Mouse (Mus musculus): Measurements from ENCODE around the gene Pgap2. TPM values are rescaled to one million over a fixed set of nuclear protein-coding genes. Genes with fewer than 3 reads are reported as not detected.

Pgap2 gene
- total and polyA plus RNA-seq, 3 experiments, result 18.3 to 38.5 (median 23.7) TPM

GRCm38 (mm10) chr7:102256636-102257035 lies 46.6 kb downstream of the Pgap2 start:
- in situ Hi-C loops (cut with MboI; ENCODE audit: low pct_ligation_motif_present, low pct_unique_long_range_greater_than_20kb, low sequenced_read_pairs) (loop anchor here (25.0 kb wide), 1 partner anchor 594 kb away; the partner anchor contains the start of gene Clpb), dilution Hi-C loops (cut with MboI; ENCODE audit: extremely low pct_ligation_motif_present, extremely low pct_unique_long_range_greater_than_20kb, low sequenced_read_pairs) (no loop called here)
- Histone ChIP-seq H3K27me3 (replicated peaks) (no peaks in the 10 kb centered on the region), H3K4me1 (ENCODE audit: control insufficient read depth in 1 of 2, insufficient read depth in 2 of 2) (no peaks in the 10 kb centered on the region), H3K9me3 (replicated peaks; ENCODE audit: low read length) (no peaks in the 10 kb centered on the region), H3K79me2 (replicated peaks; ENCODE audit: control insufficient read depth, extremely low read depth, insufficient read depth, poor library complexity, severe bottlenecking) (no peaks in the 10 kb centered on the region), H3K9ac (ENCODE audit: insufficient read depth, low read depth) (no peak overlapping the region), H3K4me3 (replicated peaks in 1 of 3; ENCODE audit: low read depth in 2 of 3, low read length in 2 of 3, poor library complexity in 1 of 3) (no peak overlapping the region), H3K36me3 (replicated peaks in 1 of 2; ENCODE audit: control insufficient read depth in 1 of 2, insufficient read depth in 1 of 2, low read length in 1 of 2) (no peaks in the 10 kb centered on the region), H3K4me2 (ENCODE audit: insufficient read depth, low read depth, poor library complexity, severe bottlenecking) (no peak overlapping the region), H3K27ac (ENCODE audit: insufficient read depth, low read depth) (no peak overlapping the region)
- no peak for DNase-seq (ENCODE audit: extremely low read depth)
- TF ChIP-seq MAFK (IDR thresholded peaks at IDR 0.05; ENCODE audit: insufficient replicate concordance, low read length) (peak; percentile 95), JUN (IDR thresholded peaks at IDR 0.05; ENCODE audit: insufficient read depth, low read depth, low read length) (no peak), BHLHE40 (IDR thresholded peaks at IDR 0.05; ENCODE audit: low read depth, low read length) (no peak)

GRCm38 (mm10) chr7:102258189-102258588 lies 48.2 kb downstream of the Pgap2 start:
- H3K9me3 ChIP-seq (replicated peaks; ENCODE audit: low read length), result no peaks in the 10 kb centered on the region
- TF ChIP-seq CTCF (conservative IDR thresholded peaks at IDR 0.05 in 1 of 2, IDR thresholded peaks at IDR 0.05 in 1 of 2; ENCODE audit: low read depth in 2 of 2, low read length in 2 of 2), result peak; percentile 31 to 86; a peak in 3 of 4 replicates
- 0 out of 2 replicates have a peak, but pooled peaks have one; percentile 14 for TF ChIP-seq ZNF384 (IDR thresholded peaks at IDR 0.05; ENCODE audit: low read depth, low read length)
- TF ChIP-seq MAFK (IDR thresholded peaks at IDR 0.05; ENCODE audit: insufficient replicate concordance, low read length), result no peak
- TF ChIP-seq SMC3 (IDR thresholded peaks at IDR 0.05; ENCODE audit: low read depth, low read length), result peak; percentile 90
- TF ChIP-seq MEF2A (IDR thresholded peaks at IDR 0.05; ENCODE audit: borderline replicate concordance, low read depth, low read length), result no peak
- peak; percentile 71 for TF ChIP-seq RAD21 (IDR thresholded peaks at IDR 0.05; ENCODE audit: low read depth, low read length)
- TF ChIP-seq ZC3H11A (IDR thresholded peaks at IDR 0.05; ENCODE audit: low read depth, low read length), result peak; percentile 66
- no peaks in the 10 kb centered on the region for H3K36me3 ChIP-seq (replicated peaks in 1 of 2; ENCODE audit: control insufficient read depth in 1 of 2, insufficient read depth in 1 of 2, low read length in 1 of 2)
- H3K79me2 ChIP-seq (replicated peaks; ENCODE audit: control insufficient read depth, extremely low read depth, insufficient read depth, poor library complexity, severe bottlenecking), result no peaks in the 10 kb centered on the region
- peak; percentile 79 for DNase-seq (ENCODE audit: extremely low read depth)
- H3K27me3 ChIP-seq (replicated peaks), result no peaks in the 10 kb centered on the region
- H3K4me1 ChIP-seq (ENCODE audit: control insufficient read depth in 1 of 2, insufficient read depth in 2 of 2), result no peaks in the 10 kb centered on the region
- dilution Hi-C loops (cut with MboI; ENCODE audit: extremely low pct_ligation_motif_present, extremely low pct_unique_long_range_greater_than_20kb, low sequenced_read_pairs) (no loop called here), in situ Hi-C loops (cut with MboI; ENCODE audit: low pct_ligation_motif_present, low pct_unique_long_range_greater_than_20kb, low sequenced_read_pairs) (loop anchor here (25.0 kb wide), 1 partner anchor 596 kb away; the partner anchor contains the start of gene Clpb)
- no peak overlapping the region; the same call in 1 of the 2 replicates for H3K4me2 ChIP-seq (ENCODE audit: insufficient read depth, low read depth, poor library complexity, severe bottlenecking)
- no peak overlapping the region for H3K4me3 ChIP-seq (replicated peaks in 1 of 3; ENCODE audit: low read depth in 2 of 3, low read length in 2 of 3, poor library complexity in 1 of 3)
- H3K9ac ChIP-seq (ENCODE audit: insufficient read depth, low read depth), result no peak overlapping the region
- no peak overlapping the region for H3K27ac ChIP-seq (ENCODE audit: insufficient read depth, low read depth)

- Histone ChIP-seq H3K4me3 (replicated peaks in 1 of 3; ENCODE audit: low read depth in 2 of 3, low read length in 2 of 3, poor library complexity in 1 of 3) (no peak overlapping the region), H3K36me3 (replicated peaks in 1 of 2; ENCODE audit: control insufficient read depth in 1 of 2, insufficient read depth in 1 of 2, low read length in 1 of 2) (no peaks in the 10 kb centered on the region), H3K4me1 (ENCODE audit: control insufficient read depth in 1 of 2, insufficient read depth in 2 of 2) (no peaks in the 10 kb centered on the region), H3K79me2 (replicated peaks; ENCODE audit: control insufficient read depth, extremely low read depth, insufficient read depth, poor library complexity, severe bottlenecking) (no peaks in the 10 kb centered on the region), H3K9ac (ENCODE audit: insufficient read depth, low read depth) (no peak overlapping the region), H3K9me3 (replicated peaks; ENCODE audit: low read length) (no peaks in the 10 kb centered on the region), H3K4me2 (ENCODE audit: insufficient read depth, low read depth, poor library complexity, severe bottlenecking) (no peak overlapping the region), H3K27ac (ENCODE audit: insufficient read depth, low read depth) (no peak overlapping the region), H3K27me3 (replicated peaks) (no peaks in the 10 kb centered on the region)
- dilution Hi-C loops (cut with MboI; ENCODE audit: extremely low pct_ligation_motif_present, extremely low pct_unique_long_range_greater_than_20kb, low sequenced_read_pairs) (no loop called here), in situ Hi-C loops (cut with MboI; ENCODE audit: low pct_ligation_motif_present, low pct_unique_long_range_greater_than_20kb, low sequenced_read_pairs) (loop anchor here (25.0 kb wide), 1 partner anchor 596 kb away; the partner anchor contains the start of gene Clpb)
- DNase-seq (ENCODE audit: extremely low read depth), result no peak
- TF ChIP-seq POLR2A (IDR thresholded peaks at IDR 0.05; ENCODE audit: low read depth, low read length) (no peak), USF1 (IDR thresholded peaks at IDR 0.05; ENCODE audit: low read depth, low read length) (no peak), E2F4 (IDR thresholded peaks at IDR 0.05; ENCODE audit: insufficient replicate concordance, low read depth, low read length) (no peak), ELF1 (IDR thresholded peaks at IDR 0.05; ENCODE audit: low read depth, low read length) (no peak), MAX (IDR thresholded peaks at IDR 0.05; ENCODE audit: low read length) (no peak), PAX5 (IDR thresholded peaks at IDR 0.05; ENCODE audit: low read length) (no peak), NELFE (IDR thresholded peaks at IDR 0.05; ENCODE audit: low read depth, low read length) (no peak), POLR2AphosphoS2 (IDR thresholded peaks at IDR 0.05; ENCODE audit: low read depth, low read length) (no peak), HCFC1 (IDR thresholded peaks at IDR 0.05; ENCODE audit: low read depth, low read length) (no peak), SIN3A (IDR thresholded peaks at IDR 0.05; ENCODE audit: low read length) (no peak), ZNF384 (IDR thresholded peaks at IDR 0.05; ENCODE audit: low read depth, low read length) (no peak), IRF4 (IDR thresholded peaks at IDR 0.05; ENCODE audit: low read depth, low read length) (no peak), GABPA (IDR thresholded peaks at IDR 0.05; ENCODE audit: insufficient replicate concordance, low read depth, low read length) (no peak)
These were observed 48.7 kb downstream of the Pgap2 start for GRCm38 (mm10) chr7:102258753-102259152.
